Mouse (Mus musculus): ENCODE data around the gene Usf1. TPM values are rescaled to one million over a fixed set of nuclear protein-coding genes. Genes with fewer than 3 reads are reported as not detected.

The Usf1 gene
- 54.5 and 56.5 TPM in 2 replicates for polyA plus RNA-seq (2015; fragmentation: Nextera tagmentation; extraction: Ambion mirVana)

DNA sequence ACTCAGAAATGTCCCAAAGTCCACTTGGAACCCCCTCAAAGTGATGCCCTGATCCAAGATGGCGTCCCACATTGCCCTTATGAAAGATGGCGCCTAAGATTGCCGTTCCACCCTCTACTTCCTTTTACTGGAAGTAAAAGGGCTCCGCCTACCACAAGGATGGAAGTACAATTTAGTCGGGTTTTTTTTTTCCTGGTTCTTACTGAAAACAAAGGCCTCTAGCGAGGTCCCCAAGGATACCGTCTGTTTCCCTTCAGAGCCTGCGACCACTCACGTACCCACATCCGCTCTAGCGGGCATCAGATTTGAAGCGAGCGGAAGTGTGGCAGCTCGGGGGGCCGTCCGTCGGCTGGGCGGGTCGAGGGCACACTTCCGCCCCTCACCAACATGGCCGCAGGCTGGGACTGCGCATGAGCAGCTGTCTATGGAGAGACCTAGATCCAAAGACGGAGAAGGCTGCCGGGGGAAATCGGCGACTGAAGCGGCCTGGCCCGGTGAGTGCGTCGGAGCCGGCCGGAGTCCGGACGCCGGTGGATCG is at the start of gene Usf1:
Usf1 (plus strand) TSS at position 367 of the 538 bp plus-strand sequence.

DNA sequence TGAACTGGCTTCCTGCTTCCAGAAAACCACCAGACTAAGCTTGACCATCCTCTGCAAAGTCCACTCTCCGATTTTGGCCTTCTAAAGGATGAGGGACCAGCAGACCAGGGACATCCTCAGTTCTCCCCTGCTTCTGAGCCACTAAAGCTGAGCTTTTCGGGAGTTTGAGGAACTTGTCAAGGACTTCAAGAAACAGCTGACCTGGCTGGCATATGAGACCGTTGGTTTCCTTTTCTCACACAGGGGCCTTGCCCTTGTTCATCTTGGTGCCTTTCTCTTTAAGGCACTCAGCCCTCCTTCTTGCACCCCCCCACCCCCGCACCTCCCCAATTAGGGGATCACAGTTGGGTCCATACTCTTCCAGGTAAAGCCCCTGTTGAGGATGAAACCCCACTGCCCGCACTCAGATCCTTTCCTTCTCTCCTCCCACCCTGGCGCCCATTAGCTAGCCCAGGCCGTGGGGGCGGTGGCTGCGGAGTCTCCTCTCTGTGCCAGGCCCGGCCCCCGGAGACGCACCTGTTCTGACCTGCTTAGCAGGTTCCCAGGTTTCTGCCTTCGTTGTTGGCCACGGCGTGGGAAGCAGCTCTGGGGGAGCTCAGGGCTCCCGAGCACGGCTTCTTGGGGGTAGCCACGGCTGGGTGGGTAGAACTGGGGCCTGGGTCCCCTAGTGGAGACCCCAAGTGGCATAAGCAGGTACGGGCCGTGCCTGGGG is 41.1 kb upstream of the Usf1 start, which contains the start of gene Nectin4:
Nectin4 (plus strand) TSS at position 255 of the 712 bp plus-strand sequence.

DNA sequence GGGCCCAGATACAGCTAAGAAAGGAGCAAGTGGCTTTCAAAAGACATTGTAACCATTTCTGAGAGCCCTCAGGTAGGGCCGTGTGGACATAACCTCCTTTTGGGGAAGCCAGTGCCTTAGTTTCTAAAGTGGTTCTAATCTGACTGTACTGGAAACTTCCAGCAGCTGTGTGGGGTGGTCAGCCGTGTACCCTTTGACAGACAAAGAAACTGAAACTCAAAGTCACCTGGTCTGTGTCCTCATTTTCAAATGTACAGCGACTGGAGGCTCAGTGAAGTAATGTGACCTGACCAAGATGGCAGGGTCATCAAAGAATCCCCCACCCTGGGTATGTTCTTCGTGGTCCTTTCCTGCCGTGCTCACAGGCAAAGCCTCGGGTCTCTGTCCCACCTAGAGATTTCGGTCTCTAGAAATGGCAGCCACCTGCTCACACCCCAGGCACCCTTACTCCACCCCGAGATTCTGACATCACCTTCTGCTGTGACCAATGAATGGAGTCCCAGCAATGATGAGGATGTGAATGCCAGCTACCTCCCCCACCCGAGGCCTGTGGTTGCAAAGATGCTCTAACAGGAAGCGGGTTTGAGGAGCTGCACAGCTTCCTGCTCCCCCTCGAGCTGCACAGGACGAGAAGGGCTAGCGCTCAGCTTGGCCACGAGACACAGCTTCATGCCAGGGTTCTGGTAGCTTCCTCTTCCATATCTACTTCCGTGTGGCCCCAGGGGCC is 22.6 kb upstream of the Usf1 start, which contains the start of gene Arhgap30:
Arhgap30 (plus strand) TSS at position 579 of the 727 bp plus-strand sequence.

DNA sequence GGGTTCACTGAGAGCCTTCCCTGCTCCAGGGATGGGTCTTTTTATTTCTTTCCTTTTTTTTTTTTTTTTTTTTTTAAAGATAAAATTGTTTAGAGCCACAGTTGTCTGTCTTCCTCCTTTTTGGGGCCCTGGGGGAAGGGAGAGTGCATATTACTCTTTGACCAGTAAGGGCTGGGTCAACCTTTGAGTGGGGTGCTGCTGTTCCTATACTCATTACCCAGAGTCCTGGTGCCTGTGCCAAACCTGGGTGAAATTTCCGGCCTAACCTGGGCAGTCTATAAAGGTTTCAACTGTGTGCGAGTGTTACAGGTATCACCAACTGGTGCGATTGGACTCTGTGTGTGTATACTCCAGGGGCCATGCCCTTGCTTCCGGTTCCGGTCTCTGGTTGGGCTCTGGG is 7.5 kb downstream of the Usf1 start, which contains the start of gene Tstd1:
Tstd1 (plus strand) TSS at position 213 of the 400 bp plus-strand sequence.

DNA sequence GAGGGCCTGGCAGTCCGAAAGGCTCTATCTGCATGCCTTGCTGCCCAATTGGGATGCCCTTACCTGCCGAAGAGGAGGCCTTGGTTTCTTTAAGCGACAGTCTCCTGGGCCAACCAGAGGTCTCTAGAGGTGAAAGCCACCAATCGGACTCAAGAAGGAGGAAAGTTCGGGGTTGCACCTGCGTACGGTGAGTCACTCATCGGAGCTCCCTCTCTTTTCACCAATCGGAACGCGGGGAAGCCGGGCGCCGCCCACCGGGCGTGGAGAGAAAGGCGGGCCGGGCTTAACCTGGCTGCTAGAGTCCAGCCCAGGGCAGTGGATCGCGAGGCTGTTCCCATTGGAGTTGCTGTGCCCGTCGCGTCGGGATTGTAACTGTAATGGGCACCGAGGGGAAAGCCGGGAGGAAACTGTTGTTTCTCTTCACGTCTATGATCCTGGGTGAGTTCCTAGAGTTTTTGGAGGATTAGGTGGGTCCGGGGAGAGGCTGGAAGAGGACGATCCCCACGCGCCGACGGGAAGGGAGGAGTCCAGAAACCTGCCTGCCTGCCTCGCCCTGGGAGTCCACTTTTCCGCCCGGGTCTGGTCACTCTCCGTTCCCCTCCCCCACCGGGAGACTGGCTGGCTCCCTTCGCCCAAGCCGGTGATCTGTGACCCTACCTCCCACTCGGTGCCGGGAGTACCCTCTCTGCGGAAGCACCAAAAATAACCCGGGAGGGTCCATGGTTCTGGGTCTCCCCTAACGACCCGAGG is 26.3 kb downstream of the Usf1 start, which contains the start of gene F11r:
F11r (plus strand) TSS at position 272 of the 750 bp plus-strand sequence.

Other genes with a start within 250 kb of the Usf1 start
- 6.8 and 12.3 TPM in 2 replicates for gene Pcp4l1, start 215.0 kb upstream of the Usf1 start, polyA plus RNA-seq (2015; fragmentation: Nextera tagmentation; extraction: Ambion mirVana)
- 1.7 and 2.5 TPM in 2 replicates for gene Nr1i3, start 197.3 kb upstream of the Usf1 start, polyA plus RNA-seq (2015; fragmentation: Nextera tagmentation; extraction: Ambion mirVana)
- gene Tomm40l, start 188.8 kb upstream of the Usf1 start, polyA plus RNA-seq (2015; fragmentation: Nextera tagmentation; extraction: Ambion mirVana) = 24.7 and 27.6 TPM in 2 replicates
- gene Apoa2, start 186.3 kb upstream of the Usf1 start, polyA plus RNA-seq (2015; fragmentation: Nextera tagmentation; extraction: Ambion mirVana) = 476 and 741 TPM in 2 replicates
- 91.3 and 98.9 TPM in 2 replicates for gene Fcer1g, start 176.9 kb upstream of the Usf1 start, polyA plus RNA-seq (2015; fragmentation: Nextera tagmentation; extraction: Ambion mirVana)
- 2.1 and 2.6 TPM in 2 replicates for gene Adamts4, start 160.9 kb upstream of the Usf1 start, polyA plus RNA-seq (2015; fragmentation: Nextera tagmentation; extraction: Ambion mirVana)
- 307 and 430 TPM in 2 replicates for gene Ndufs2, start 159.9 kb upstream of the Usf1 start, polyA plus RNA-seq (2015; fragmentation: Nextera tagmentation; extraction: Ambion mirVana)
- 25.8 and 38.1 TPM in 2 replicates for gene B4galt3, start 141.0 kb upstream of the Usf1 start, polyA plus RNA-seq (2015; fragmentation: Nextera tagmentation; extraction: Ambion mirVana)
- 19.7 and 42.8 TPM in 2 replicates for gene Ppox, start 130.1 kb upstream of the Usf1 start, polyA plus RNA-seq (2015; fragmentation: Nextera tagmentation; extraction: Ambion mirVana)
- 27.7 and 43.9 TPM in 2 replicates for gene Usp21, start 123.3 kb upstream of the Usf1 start, polyA plus RNA-seq (2015; fragmentation: Nextera tagmentation; extraction: Ambion mirVana)
- gene Ufc1, start 116.3 kb upstream of the Usf1 start, polyA plus RNA-seq (2015; fragmentation: Nextera tagmentation; extraction: Ambion mirVana) = 136 and 154 TPM in 2 replicates
- gene Dedd, start 82.2 kb upstream of the Usf1 start, polyA plus RNA-seq (2015; fragmentation: Nextera tagmentation; extraction: Ambion mirVana) = 25.9 and 36.8 TPM in 2 replicates
- 36.4 and 71.2 TPM in 2 replicates for gene Nit1, start 65.7 kb upstream of the Usf1 start, polyA plus RNA-seq (2015; fragmentation: Nextera tagmentation; extraction: Ambion mirVana)
- gene Pfdn2, start 65.6 kb upstream of the Usf1 start, polyA plus RNA-seq (2015; fragmentation: Nextera tagmentation; extraction: Ambion mirVana) = 71.6 and 101 TPM in 2 replicates
- 5.3 and 6.9 TPM in 2 replicates for gene Klhdc9, start 50.5 kb upstream of the Usf1 start, polyA plus RNA-seq (2015; fragmentation: Nextera tagmentation; extraction: Ambion mirVana)
- gene Nectin4, start 41.2 kb upstream of the Usf1 start, polyA plus RNA-seq (2015; fragmentation: Nextera tagmentation; extraction: Ambion mirVana) = 0.19 and 0.27 TPM in 2 replicates
- gene Arhgap30, start 22.4 kb upstream of the Usf1 start, polyA plus RNA-seq (2015; fragmentation: Nextera tagmentation; extraction: Ambion mirVana) = 2.2 and 2.3 TPM in 2 replicates
- 2.3 and 2.7 TPM in 2 replicates for gene Tstd1, start 7.6 kb downstream of the Usf1 start, polyA plus RNA-seq (2015; fragmentation: Nextera tagmentation; extraction: Ambion mirVana)
- gene F11r, start 26.2 kb downstream of the Usf1 start, polyA plus RNA-seq (2015; fragmentation: Nextera tagmentation; extraction: Ambion mirVana) = 56.2 and 87.2 TPM in 2 replicates
- gene Alyref2, start 92.2 kb downstream of the Usf1 start, polyA plus RNA-seq (2015; fragmentation: Nextera tagmentation; extraction: Ambion mirVana) = 16.8 and 18.8 TPM in 2 replicates
- not detected in 2 replicates for gene Itln1, start 124.0 kb downstream of the Usf1 start, polyA plus RNA-seq (2015; fragmentation: Nextera tagmentation; extraction: Ambion mirVana)
- gene Cd244a, start 147.9 kb downstream of the Usf1 start, polyA plus RNA-seq (2015; fragmentation: Nextera tagmentation; extraction: Ambion mirVana) = 0.38 and 0.55 TPM in 2 replicates
- 0.41 and 0.77 TPM in 2 replicates for gene Ly9, start 196.1 kb downstream of the Usf1 start, polyA plus RNA-seq (2015; fragmentation: Nextera tagmentation; extraction: Ambion mirVana)
- 0.55 and 0.99 TPM in 2 replicates for gene Slamf7, start 241.7 kb downstream of the Usf1 start, polyA plus RNA-seq (2015; fragmentation: Nextera tagmentation; extraction: Ambion mirVana)

All from adrenal gland, postnatal 0 days (tissue).